ENCODE assay signal across 8 mouse cellular contexts in genomic region chr9:107633091-107633660, GRCm38 (mm10). TPM values are rescaled to one million over a fixed set of nuclear protein-coding genes. Genes with fewer than 3 reads are reported as not detected.
DNase-seq lines count a peak whose midpoint lies in the region; ATAC-seq and TF ChIP-seq lines count a peak whose summit lies in the region.

No protein-coding gene starts in this region.

- H3K4me3 ChIP-seq in gastrocnemius, adult 2 months, result peak overlapping the region; percentile 98
- H3K4me3 ChIP-seq in hindbrain, embryonic 15.5 days, result peak overlapping the region; percentile 87

- peak; percentile 80 for DNase-seq in R1 (ENCODE audit: low read depth, low spot score)
- DNase-seq in cerebellum, postnatal 36 days, result peak; percentile 39 to 51
- DNase-seq in gastrocnemius, adult 2 months, result peak; percentile 87
- DNase-seq in left cerebral cortex, postnatal 10 days (ENCODE audit: extremely low spot score in 1 of 2, low spot score in 2 of 2), result peak; percentile 72 to 92
- DNase-seq in right cerebral cortex, postnatal 10 days (ENCODE audit: low spot score in 2 of 2), result peak; percentile 87 to 89
- peak; percentile 48 for DNase-seq in urinary bladder, postnatal 10 days (ENCODE audit: low spot score)

- H3K4me1 ChIP-seq in hindbrain, embryonic 15.5 days (replicated peaks), result peaks cover 88% of the 10 kb centered on the region

- no peak for TF ChIP-seq CTCF in gastrocnemius, adult 2 months (IDR thresholded peaks at IDR 0.05)

- peak overlapping the region; percentile 70 for H3K4me2 ChIP-seq in hindbrain, embryonic 15.5 days

- no peaks in the 10 kb centered on the region for H3K9me3 ChIP-seq in hindbrain, embryonic 15.5 days

- 1% methylated on average over 33 of the region's 33 CpGs for WGBS in hindbrain, embryonic 15.5 days

- H3K9ac ChIP-seq in hindbrain, embryonic 15.5 days, result peak overlapping the region; percentile 96

- ATAC-seq in hindbrain, embryonic 15.5 days (ENCODE audit: low FRiP score, low read depth), result peak; percentile 7; the same call in 1 of the 2 replicates
- ATAC-seq in megakaryocyte, adult 5-6 weeks (ENCODE audit: poor library complexity, severe bottlenecking), result peak; percentile 53

- intact Hi-C loops in gastrocnemius, adult 2 months (cut with DNase I), result no loop called here
- intact Hi-C loops in left cerebral cortex, postnatal 10 days (cut with DNase I), result no loop called here

- no peaks in the 10 kb centered on the region for H3K27me3 ChIP-seq in hindbrain, embryonic 15.5 days

- H3K36me3 ChIP-seq in hindbrain, embryonic 15.5 days, result no peaks in the 10 kb centered on the region

- H3K27ac ChIP-seq in gastrocnemius, adult 2 months, result peak overlapping the region; percentile 94
- peak overlapping the region; percentile 89 for H3K27ac ChIP-seq in hindbrain, embryonic 15.5 days (replicated peaks)

RNA-seq across cellular contexts. Expression of gene Gnai2, which starts 2.0 kb away (rescaled TPM):
- total RNA-seq in gastrocnemius, adult 2 months (2021), result 10 to 100 TPM; 59.9 to 77.7 TPM
- polyA plus RNA-seq in hindbrain, embryonic 15.5 days (2015; fragmentation: Nextera tagmentation; extraction: Ambion mirVana), result 332 and 343 TPM in 2 replicates
- 100 to 1,000 TPM; 229 to 244 TPM for total RNA-seq in left cerebral cortex, postnatal 10 days (2021)
- 749 and 768 TPM in 2 replicates for total RNA-seq in megakaryocyte, adult 5-6 weeks (2015)
- total RNA-seq in megakaryocyte, adult 5-6 weeks (2017), result 859 and 871 TPM in 2 replicates

RNA-seq across cellular contexts. Expression of gene Sema3b, which starts 24.1 kb away (rescaled TPM):
- total RNA-seq in gastrocnemius, adult 2 months (2021), result 10 to 100 TPM; 11.2 to 17.9 TPM
- 4.6 and 5.1 TPM in 2 replicates for polyA plus RNA-seq in hindbrain, embryonic 15.5 days (2015; fragmentation: Nextera tagmentation; extraction: Ambion mirVana)
- total RNA-seq in left cerebral cortex, postnatal 10 days (2021), result 1 to 10 TPM; 2.7 to 2.9 TPM
- not detected in 2 replicates for total RNA-seq in megakaryocyte, adult 5-6 weeks (2015)
- total RNA-seq in megakaryocyte, adult 5-6 weeks (2017), result 0.08 TPM in 1 of 2 replicates, not detected in the other

RNA-seq across cellular contexts. Expression of gene Slc38a3, which starts 36.2 kb away (rescaled TPM):
- total RNA-seq in gastrocnemius, adult 2 months (2021), result 10 to 100 TPM; 60.8 to 94.7 TPM
- polyA plus RNA-seq in hindbrain, embryonic 15.5 days (2015; fragmentation: Nextera tagmentation; extraction: Ambion mirVana), result 41.4 and 43.3 TPM in 2 replicates
- total RNA-seq in left cerebral cortex, postnatal 10 days (2021), result 10 to 100 TPM; 84.1 to 90.3 TPM
- total RNA-seq in megakaryocyte, adult 5-6 weeks (2015), result not detected in 2 replicates
- not detected in 2 replicates for total RNA-seq in megakaryocyte, adult 5-6 weeks (2017)

RNA-seq across cellular contexts. Expression of gene Ifrd2, which starts 45.7 kb away (rescaled TPM):
- total RNA-seq in gastrocnemius, adult 2 months (2021), result 10 to 100 TPM; 48.5 to 50.4 TPM
- 16.3 and 17.3 TPM in 2 replicates for polyA plus RNA-seq in hindbrain, embryonic 15.5 days (2015; fragmentation: Nextera tagmentation; extraction: Ambion mirVana)
- 10 to 100 TPM; 10.1 to 12.5 TPM for total RNA-seq in left cerebral cortex, postnatal 10 days (2021)
- 6.8 and 11.1 TPM in 2 replicates for total RNA-seq in megakaryocyte, adult 5-6 weeks (2015)
- total RNA-seq in megakaryocyte, adult 5-6 weeks (2017), result 8.7 and 9.9 TPM in 2 replicates

RNA-seq across cellular contexts. Expression of gene Gnat1, which starts 46.3 kb away (rescaled TPM):
- total RNA-seq in gastrocnemius, adult 2 months (2021), result not detected
- 2.0 and 3.6 TPM in 2 replicates for polyA plus RNA-seq in hindbrain, embryonic 15.5 days (2015; fragmentation: Nextera tagmentation; extraction: Ambion mirVana)
- under 1 TPM; 0.32 to 0.93 TPM for total RNA-seq in left cerebral cortex, postnatal 10 days (2021)
- not detected in 2 replicates for total RNA-seq in megakaryocyte, adult 5-6 weeks (2015)
- total RNA-seq in megakaryocyte, adult 5-6 weeks (2017), result not detected in 2 replicates

Comparison
In these comparisons a context has a peak if more than half of its experiments do, and no peak if none do; other contexts are left out.
1. Peak in every context shown above with its lines: DNase-seq, ATAC-seq, H3K4me3 ChIP-seq and H3K27ac ChIP-seq.
2. RNA of gene Slc38a3, which starts 36.2 kb away (total RNA-seq): 60.8 to 94.7 TPM in gastrocnemius, adult 2 months and 84.1 to 90.3 TPM in left cerebral cortex, postnatal 10 days; not detected in megakaryocyte, adult 5-6 weeks; every median in the first group is over 10 times any median in the second.